Mouse (Mus musculus) spleen, postnatal 36 days (tissue): ENCODE results near the gene Gbp7.
A peak's percentile ranks its signal among the peaks of the same experiment; 100 is the strongest.
"Not testable (repeated sequence)": the region's sequence is repeated elsewhere in the genome, so short reads cannot be mapped to it uniquely, and the experiment has no call there.

Experiments used
- DNase-seq, 2 experiments: peaks; one replicate each; pipeline ENCODE4 v3.0.0; 2022; ENCODE audit warnings: low spot score in 2 of 2, mixed read lengths in 1 of 2

Gbp7 gene

DNA sequence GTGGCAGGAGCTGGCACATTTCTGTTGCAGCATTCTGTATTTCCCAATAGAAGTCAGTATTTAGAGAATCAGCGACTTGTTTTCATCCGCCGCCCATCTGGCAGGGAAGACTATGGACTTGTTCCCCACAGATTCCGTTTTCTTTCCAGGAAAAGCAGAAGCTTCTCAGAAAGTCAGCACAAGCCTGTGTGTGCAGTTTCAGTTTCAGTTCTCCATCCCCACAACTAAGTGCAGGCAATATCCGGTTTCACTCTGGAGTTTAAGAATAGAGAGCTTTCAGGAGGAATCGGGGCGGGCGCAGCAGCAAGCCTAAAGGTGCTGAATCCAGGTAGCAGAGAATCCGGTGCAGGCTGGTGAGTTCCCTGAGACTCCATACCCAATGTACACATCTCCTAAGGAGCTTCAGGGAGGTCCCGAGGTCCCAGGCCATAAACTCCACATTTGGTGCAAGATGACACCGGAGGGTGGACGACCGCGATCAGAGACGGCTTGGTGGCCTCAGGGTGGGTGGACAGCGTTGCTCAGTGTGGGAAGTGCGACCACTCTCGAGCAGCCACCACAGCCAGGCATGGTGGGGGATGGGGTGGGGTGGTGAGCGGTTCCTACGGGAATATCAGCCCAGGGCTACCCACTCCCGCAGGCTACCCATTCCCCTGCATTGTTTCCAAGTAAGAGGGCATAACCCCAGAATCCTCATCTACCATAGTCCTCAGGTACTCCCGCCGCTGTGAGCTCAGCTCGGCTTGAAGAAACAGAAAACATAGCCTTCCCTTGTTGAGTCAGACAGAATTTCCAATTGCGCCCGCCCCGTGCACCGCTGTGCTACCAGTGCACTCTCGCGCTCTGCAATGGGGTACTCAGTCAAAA, at the start of gene Gbp7:
TSS of gene Gbp7 (plus strand) at position 256 of the 867 bp plus-strand sequence.
- peak; percentile 60 to 66 for DNase-seq

DNA sequence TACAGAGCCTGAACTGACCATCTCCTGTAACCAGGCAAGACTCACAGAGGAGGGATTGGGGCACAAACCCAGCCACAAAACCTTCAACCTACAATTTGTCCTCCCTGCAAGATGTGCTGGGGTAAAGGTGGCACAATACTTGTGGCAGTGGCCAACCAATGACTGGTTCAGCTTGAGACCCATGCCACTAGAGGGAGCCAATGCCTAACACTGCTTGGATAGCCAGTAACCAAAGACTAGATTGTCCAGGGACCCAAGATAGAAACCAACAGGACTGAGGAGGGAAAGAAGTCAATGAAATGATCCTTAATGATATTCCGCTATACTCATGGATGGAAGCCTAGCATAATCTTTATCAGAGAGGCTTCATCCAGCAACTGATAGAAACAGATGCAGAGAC, 39.7 kb upstream of the Gbp7 start:
- DNase-seq: peak; percentile 66 to 74

DNA sequence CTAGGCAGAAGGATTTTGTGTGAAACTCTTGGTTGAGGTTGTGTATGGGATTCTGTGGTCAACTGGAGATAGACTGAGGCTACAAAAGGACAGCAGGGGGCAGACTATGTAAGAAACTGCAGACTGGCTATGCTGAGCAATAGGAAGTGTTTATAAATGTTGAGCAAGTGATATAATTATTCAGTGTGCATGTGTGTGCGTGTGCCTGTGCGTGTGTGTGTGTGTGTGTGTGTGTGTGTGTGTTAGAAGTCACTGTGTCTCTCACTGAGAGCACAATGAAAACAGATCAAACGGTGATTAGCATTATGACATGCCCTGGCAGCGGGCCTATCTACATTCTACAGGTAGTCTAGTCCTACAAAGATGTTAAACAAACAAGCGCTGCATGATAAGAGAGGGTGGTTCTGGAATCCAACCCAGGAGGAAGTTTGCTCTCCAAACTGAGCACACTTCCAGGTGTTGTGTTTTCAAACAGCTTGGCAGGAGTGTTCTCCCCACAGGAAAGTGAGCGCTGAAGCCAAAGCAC, 36.5 kb upstream of the Gbp7 start, which contains the start of gene Gbp5:
TSS of gene Gbp5 (plus strand) at position 443 of the 526 bp plus-strand sequence.
- DNase-seq: peak; percentile 65 to 72

DNA sequence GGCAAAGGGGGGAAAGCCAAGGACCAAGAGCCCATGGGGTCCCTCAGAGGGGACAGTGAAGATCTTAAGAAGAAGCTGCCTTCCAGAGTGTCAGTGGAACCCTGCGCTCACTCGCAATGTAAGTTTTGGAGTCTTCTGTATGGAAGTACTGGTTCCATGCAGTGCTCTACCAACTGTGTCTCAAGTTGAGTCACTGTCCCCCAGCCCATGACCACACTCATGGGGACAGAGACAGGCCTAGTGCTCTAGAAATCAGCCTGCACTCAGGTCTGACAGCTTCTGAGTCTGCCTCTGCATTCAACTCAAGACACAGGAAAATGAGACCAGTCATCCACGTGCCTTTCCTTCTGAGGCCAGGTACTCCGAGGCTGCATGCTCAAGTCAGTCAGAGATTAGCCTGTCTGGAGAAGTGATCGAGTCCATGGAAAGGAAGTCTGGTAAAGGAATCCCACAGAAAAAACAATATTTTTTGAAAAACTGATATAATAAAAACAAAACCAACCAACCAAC, 34.9 kb upstream of the Gbp7 start:
- DNase-seq: no peak

DNA sequence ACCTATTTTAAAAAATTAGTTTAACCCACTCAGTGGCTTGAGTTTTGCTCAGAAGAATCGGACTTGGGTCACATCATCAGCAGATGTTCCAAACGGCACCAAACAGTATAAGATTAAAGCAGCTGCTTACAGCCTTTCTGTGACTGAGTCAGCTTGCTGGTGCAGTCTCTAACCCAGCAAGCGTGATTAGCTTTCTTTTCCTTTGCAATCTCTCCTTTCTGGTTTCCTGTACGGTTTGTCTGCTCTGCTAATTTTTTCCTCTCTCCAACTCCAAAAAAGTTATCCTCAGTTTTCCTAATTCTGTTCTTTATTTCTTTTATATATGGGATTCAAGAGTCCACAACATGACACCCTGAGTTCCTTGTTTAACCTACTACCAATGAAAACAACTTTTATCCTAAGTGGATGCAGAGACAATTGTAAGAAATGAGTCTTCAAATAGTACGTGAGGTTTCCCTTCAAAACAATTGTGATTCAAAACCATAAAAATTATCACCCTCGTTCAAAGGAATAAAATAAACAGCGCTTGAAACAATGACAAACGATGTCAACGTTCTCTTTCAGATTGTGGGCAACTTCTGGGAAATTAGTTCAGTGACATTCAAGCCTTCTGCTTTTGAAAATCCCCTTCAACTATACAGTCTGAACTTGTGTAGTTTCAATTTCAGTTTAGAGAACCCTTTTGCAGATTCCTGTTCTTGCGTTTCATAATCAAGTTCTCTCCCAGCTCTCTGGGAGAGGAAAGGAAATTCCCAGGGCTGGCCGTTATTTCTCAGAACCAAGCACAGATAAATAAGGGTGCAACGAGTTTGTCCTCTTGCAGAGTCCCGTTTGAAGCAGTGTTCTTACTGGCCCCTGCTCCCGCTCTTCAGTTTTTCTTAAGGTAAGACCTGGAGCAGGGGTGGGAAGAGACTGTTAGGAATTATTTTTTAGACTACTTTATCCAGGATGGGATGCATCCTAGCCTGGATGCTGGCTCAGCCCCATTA, 33.7 kb upstream of the Gbp7 start:
- peak; percentile 17 to 40 for DNase-seq

DNA sequence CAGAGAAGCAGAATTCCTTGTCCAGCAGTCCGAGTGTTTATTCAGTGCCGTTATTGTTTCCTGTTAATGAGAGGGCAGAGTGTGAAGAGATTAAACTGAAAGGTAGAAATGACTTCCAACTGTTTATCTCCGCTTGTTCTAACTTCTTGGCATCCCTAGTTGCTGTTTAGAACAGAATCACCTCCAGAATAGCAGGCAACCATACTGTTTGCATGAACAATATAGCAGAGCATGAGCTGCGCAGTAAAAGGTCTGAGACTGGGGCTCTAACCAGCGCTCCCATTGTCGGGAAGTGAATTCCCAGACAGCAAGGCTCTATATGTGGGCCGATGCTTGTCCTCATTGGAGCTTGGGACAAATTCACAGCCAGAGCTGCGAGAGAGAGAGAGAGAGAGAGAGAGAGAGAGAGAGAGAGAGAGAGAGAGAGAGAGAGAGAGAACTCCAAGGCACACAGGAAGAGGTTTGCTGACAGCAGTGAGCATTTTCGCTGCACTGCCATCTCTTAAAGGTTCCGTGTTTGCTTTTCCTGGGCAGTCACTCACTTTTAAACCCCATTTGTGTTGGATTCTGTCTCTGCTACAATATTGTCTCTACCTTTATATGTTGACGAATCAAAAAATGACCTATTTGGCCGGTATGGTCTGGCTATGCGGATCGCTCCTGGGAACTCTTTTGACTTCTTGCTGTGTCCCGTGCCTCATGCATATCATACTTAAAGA, 32.9 kb upstream of the Gbp7 start:
- DNase-seq: peak; percentile 18 to 24

DNA sequence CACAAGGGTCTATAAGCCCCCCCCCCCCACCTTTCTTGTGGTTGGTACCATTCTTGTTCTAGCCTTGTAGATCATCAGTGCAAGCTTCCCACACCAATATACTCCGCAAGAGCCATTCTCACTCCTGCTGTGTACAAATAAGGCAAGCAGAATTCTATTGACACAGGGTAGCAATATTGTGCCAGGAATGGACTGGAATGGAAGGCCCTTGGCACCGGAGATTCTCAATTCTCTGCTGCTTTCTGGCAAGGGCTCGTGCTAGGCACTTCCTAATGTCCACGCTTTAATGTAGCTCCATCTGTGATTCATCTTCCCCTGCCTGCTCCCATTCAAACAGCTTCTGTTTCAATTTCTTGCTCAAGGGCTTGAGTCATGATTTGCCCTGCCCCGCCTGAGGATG, 31.2 kb upstream of the Gbp7 start:
- no peak for DNase-seq

DNA sequence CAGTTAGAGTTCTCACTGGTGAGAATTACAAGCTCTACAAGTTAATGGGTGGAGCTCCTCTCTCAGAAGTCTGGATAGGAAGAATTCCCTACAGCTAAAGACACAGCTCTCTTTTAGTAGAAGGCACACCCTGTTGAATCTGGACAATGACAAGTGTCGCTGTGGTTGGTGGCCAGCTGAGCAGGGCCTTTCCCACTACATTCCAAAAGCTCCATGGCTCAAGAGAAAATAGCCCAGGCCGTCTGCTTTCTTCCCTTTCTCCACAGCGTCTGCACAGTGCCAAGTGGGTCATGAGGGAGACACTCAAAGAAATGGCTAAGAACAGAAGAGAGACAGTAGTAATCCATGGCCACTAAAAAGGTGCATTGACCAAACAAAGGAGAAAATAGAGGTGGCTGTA, 2.0 kb upstream of the Gbp7 start:
- no peak for DNase-seq

DNA sequence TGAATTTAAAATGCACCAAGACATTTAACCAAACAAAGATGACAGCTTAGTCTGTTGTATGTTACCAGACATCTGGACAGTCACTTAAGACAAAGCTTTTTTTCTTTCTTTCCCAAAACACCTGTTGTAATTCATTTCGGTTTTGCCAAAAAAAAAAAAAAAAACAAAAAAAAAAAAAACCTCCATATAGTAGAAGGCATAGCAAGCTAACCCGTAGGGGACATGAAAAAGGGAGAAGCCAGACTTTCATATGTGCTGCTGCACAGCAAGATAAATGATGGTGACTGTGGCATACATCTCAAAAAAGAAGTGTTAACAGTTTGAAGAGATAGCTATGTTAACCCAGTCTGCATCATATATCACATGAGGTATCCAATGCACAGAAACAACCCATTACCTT, 545 bp upstream of the Gbp7 start:
- DNase-seq: no peak

DNA sequence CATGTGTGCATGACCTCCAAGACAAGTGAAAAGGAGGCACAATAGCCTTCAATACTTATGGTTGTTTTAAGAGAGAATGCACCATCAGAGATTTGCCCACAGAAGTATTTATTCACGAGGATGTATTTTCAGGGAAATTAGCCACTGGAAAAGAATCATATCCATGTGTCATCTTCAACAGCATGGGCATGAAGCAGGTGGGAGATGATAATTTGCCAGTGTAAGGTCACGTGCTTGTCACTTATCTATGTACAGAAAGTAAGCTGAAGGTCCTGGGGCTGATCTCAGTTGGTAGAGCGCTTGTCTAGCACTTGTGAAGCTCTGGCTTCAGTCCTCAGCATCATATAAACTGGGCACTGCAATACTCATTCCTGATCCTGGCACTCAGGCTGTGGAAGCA, 1.5 kb downstream of the Gbp7 start:
- DNase-seq: peak in 1 of 2 experiments; percentile 11

DNA sequence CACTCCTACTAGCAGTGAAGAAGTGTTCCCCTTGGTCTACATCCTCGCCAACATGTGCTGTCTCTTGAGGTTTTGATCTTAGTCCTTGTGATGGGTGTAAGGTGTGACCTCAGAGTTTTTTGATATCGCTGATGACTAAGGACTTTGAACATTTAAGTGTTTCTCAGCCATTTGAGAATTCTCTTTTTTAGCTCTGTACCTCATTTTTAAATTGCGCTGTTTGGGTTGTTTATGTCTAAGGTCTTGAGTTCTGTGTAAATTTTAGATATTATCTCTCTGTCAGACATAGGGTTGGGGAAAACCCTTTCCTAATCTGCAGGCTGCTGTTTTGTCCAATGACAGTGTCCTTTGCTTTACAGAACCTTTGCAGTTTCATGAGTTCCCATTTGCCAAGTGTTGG, 3.0 kb downstream of the Gbp7 start:
- no peak for DNase-seq

DNA sequence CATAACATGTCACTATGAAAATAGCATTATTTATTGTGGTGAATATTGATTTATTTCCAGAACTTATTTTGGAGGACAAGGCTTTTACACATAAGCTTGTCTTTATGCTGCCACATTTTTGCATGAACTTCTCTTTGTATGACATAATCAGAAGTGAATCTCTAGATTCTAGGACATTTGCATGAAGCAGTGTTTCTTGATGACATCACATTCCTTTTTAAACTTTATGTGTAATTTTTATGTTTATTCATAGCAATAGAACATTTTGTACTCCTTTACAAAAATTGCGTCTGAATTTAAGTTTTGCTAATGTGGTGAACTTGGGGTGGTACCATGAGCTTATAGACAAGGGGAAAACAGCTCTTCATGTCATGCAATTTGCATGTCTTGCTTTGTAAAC, 5.5 kb downstream of the Gbp7 start:
- no peak for DNase-seq

DNA sequence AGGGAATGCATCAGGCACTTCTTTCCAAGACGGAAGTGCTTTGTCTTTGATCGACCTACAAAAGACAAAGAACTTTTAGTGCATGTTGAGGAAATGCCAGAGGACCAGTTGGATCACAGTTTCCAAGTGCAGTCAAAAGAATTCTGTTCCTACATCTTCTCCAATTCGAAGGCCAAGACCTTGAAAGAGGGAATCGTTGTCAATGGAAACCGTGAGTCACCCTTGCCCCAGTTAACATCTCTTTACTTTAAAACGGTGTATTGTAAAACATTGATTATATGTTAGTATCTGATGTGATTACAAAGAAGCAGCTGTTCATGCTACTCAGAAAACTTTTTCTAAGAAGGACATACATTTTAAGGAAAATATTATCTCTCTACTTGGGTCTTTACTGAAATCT, 11.2 kb downstream of the Gbp7 start:
- DNase-seq: no peak

DNA sequence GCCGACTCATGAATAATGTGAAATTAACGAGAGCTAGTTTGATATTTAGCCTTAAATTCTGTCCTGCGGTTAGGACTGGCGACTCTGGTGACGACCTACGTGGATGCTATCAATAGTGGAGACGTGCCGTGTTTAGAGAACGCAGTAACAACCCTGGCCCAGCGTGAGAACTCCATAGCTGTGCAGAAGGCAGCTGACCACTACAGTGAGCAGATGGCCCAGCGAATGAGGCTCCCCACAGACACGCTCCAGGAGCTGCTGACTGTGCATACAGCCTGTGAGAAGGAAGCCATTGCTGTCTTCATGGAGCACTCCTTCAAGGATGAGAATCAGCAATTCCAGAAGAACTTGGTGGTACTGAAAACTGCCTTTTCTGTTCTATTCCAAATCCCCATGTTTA, 12.6 kb downstream of the Gbp7 start:
- not testable (repeated sequence) for DNase-seq

DNA sequence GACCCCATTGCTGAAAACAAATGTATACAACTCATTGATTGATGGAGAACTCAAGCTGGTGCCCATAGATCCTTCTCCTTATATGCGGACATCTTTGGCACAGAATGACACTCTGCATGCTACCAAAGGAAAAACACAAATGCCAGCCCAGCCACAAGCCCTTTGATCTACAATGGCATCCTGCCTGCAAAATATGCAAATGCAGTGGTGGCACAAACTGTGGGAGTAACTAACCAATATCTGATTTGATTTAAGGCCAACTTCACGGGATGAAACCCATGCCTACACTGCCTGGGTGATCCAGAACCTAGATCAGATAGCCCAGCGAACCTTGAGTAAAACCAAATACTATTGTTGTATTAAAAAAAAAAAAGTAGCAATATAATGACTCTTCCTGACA, 16.5 kb downstream of the Gbp7 start:
- DNase-seq: no peak

DNA sequence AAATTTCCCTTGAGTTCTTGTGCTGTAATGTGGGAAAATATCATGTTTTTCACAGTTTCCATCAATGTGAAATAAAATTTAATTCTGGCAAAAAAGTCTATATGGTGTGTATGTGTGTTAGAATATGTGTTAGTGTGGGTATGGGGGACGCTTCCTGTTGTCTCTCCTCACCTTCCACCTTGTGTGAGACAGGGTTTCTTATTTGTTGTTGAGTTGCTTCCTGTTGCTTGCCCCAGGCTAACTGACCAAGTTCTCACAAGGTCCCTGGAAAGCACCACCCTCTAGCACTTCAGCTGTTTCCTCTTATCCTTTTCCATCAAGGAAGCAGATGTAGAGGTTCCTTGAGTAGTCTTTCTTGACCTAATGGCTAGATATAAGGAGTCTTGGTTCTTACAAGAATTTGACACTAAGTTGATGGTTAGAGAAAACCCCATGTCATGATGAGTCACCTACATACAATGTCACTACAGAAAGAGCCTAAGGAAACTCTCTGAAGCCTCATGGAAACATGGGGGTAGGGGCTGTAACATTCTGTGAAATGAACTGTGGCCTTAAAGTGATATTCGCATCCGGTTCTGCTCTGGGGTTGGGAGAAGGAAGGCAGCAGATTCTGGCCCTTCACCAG, 20.0 kb downstream of the Gbp7 start:
- DNase-seq: no peak

DNA sequence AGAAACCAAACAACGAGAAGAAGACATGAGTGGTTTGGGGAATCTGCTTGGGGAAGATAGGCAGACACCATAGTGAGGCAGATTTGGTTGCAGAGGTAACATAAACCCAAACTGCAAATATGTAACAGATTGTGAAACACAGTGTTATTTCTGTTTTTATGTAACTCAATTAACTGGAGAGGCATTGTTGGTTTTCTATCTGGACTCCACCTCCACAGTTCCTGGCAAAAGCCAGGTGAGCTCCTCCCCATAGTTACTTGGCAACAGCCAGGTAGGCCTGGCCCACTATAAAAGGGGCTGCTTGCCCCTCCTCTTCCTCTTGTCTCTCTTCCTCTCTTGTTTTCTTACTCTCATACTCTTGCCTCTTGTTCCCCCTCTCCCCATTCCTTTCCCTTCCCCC, 24.5 kb downstream of the Gbp7 start:
- no peak for DNase-seq

DNA sequence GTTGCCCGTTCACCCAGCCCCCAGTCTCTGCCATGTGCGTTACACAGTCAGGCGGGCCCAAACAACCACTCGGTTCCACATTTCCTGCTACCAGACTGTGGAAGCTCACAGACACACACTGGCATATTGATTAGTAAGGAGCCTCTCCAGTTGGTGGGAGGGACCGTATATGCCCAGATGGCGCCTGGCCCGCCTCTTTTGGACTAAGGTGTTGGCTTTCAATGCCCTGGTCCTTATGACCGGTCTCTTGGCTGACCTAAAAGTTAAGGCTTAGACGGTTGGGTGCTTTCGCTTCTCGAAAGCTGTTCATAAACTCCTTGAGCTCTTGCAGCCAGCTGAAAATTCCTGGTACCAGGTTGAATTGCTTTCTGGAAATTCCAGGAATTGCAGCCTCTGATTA, 25.5 kb downstream of the Gbp7 start:
- no peak for DNase-seq

DNA sequence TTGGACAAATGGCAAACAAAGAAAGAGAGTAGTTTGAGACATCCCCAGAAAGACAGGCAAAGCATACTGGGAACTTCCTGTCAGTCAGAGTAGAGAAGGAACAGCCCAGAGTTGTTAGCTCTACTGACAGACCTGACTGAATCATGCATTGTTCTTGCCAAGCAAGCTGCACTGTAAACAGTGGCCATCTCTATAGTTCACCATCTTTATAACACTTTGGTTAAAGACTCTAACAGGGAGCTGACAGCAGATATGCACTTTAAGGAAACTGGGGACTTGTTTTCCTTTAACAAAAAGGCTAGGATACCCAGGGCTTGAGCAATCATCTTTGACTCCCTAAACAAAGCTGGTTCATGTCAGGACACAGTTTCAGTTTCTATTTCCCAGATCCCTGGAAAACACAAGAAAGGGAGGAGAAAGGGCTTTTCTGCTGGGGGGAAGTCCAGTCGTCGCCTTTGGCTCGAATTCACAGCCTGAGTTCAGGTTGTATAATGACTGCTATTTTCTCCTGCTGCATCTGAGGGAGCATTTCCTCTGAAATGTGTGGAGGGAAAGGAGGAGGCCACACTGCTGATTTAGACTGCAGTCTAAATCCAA, 29.6 kb downstream of the Gbp7 start, which contains the start of gene Gbp3:
TSS of gene Gbp3 (plus strand) at position 395 of the 597 bp plus-strand sequence.
- peak; percentile 26 for DNase-seq

DNA sequence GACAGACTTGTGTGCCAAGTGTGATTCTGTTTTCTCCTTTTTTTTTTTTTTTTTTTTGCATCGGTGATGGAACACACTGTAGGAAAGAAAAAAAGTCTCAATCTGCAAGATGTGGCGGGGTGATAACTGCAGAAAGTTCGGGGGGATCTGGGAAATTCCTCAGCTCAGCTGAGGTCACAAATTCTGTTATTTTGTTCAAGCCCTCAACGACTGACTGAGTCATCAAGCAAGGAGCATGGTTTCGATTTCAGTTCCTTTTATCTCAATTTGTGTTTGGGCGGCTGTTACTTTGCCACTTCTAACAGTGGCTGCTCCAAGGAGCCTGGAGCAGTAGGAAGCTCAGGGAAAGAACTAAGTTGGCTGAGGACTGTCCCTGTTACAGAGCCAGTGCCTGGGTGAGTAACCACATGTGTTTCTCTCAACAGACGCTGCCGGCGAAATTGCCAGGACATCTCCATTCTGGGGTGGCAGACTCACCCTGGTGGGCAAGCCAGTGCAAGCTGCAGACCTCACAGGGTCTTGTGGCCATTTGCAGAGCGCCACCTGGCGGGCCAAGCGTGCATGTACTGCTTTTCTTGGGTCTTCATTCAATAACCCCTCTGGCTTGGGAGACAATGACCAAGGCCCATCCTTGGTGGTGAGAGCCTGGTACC, 30.3 kb downstream of the Gbp7 start:
- peak; percentile 83 to 89 for DNase-seq
